Mouse (Mus musculus): ENCODE measurements around the gene Rest.

GRCm38 (mm10) chr5:77299486-77299885 is 34.2 kb downstream of the Rest start:
- TF ChIP-seq FLI1 (IDR thresholded peaks at IDR 0.05; ENCODE audit: low read length): no peak
- TF ChIP-seq GATA1 (IDR thresholded peaks at IDR 0.05; ENCODE audit: borderline replicate concordance, low read length): no peak

All from megakaryocyte, embryonic 14.5 days (primary cell).